9 mouse cellular contexts compared by ENCODE assay signal in the genomic region with DNA sequence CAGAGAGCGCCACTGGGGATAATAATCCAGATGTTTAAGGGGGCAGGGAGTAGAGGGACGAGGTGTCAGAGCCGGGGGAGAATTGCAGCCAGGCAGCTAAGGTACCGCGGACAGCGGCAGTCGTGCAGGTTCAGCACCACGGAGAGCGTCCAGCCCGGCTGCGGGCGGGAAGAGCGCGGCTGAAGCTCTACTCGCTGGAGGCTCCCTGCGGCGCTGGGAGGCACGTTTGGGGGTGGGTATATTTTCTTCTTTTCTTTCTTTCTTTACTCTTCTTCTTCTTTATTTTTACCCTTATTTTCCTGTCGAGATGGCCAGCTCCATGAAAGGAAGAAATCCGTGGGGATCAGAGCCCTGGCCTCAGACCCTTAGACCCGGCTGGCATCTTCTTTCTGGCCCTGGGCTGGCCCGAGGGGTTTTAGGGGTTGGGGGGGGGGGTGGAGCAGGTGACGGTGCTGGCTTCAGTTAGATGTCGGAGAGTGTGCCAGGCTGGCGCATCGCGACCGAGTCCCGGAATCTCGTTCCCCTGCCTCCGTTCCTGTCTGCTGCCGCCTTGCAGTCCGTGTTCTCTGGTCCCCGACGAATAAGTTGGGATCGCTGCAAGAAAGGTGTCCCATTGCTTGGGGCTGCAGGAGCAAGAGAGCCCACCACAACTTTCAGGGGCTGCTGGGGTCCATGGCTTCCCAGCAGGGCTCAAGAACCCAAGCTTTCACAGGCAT. TPM values are rescaled to one million over a fixed set of nuclear protein-coding genes. Genes with fewer than 3 reads are reported as not detected.
DNase-seq lines count a peak whose midpoint lies in the region; ATAC-seq and TF ChIP-seq lines count a peak whose summit lies in the region.
"Had no signal": no experiment of that assay in that cellular context is flagged by ENCODE, and none has a peak within 500 bp of the region (broad histone marks: within the 10 kb centered on the region; RNA-seq: fewer than 3 reads in every experiment).

Gene Glra1, minus strand, starts transcription at position 391 of the 716 bp plus-strand sequence.

- no peaks in the 10 kb centered on the region for H3K4me1 ChIP-seq in intestine, embryonic 14.5 days (replicated peaks; ENCODE audit: control insufficient read depth, insufficient read depth, low read length)
- no peaks in the 10 kb centered on the region for H3K4me1 ChIP-seq in intestine, postnatal 0 days (replicated peaks; ENCODE audit: control insufficient read depth, insufficient read depth, low read length)
- no peaks in the 10 kb centered on the region for H3K4me1 ChIP-seq in limb, embryonic 13.5 days
- H3K4me1 ChIP-seq in midbrain, postnatal 0 days (ENCODE audit: insufficient read depth, low read length): 0 out of 2 replicates have a peak, but pooled peaks cover 3% of the 10 kb centered on the region
- H3K4me1 ChIP-seq in thymus, adult 2 months (replicated peaks; ENCODE audit: control insufficient read depth, insufficient read depth, low read length): no peaks in the 10 kb centered on the region

- TF ChIP-seq CTCF in intestine, postnatal 0 days (IDR thresholded peaks at IDR 0.05; ENCODE audit: low read depth): no peak
- no peak for TF ChIP-seq CTCF in gastrocnemius, adult 2 months (IDR thresholded peaks at IDR 0.05)
- TF ChIP-seq CTCF in midbrain, postnatal 0 days (IDR thresholded peaks at IDR 0.05): no peak
- no peak for TF ChIP-seq CTCF in thymus, adult 2 months (IDR thresholded peaks at IDR 0.05; ENCODE audit: borderline replicate concordance, control insufficient read depth, extremely low read depth, insufficient read depth, low read length, poor library complexity)

- no peaks in the 10 kb centered on the region for H3K36me3 ChIP-seq in intestine, embryonic 14.5 days (ENCODE audit: control insufficient read depth, insufficient read depth, low read length)
- no peaks in the 10 kb centered on the region for H3K36me3 ChIP-seq in intestine, postnatal 0 days (ENCODE audit: control insufficient read depth, insufficient read depth)
- H3K36me3 ChIP-seq in limb, embryonic 13.5 days: no peaks in the 10 kb centered on the region
- no peaks in the 10 kb centered on the region for H3K36me3 ChIP-seq in midbrain, postnatal 0 days (ENCODE audit: insufficient read depth, low read length)
- H3K36me3 ChIP-seq in thymus, adult 2 months (ENCODE audit: control insufficient read depth, insufficient read depth, low read length): no peaks in the 10 kb centered on the region

- ATAC-seq in intestine, embryonic 14.5 days (replicated peaks; ENCODE audit: low FRiP score, low TSS enrichment, low read depth): no peak; the same call in 1 of the 2 replicates
- ATAC-seq in intestine, postnatal 0 days: no peak
- peak; percentile 83 for ATAC-seq in limb, embryonic 13.5 days (ENCODE audit: low FRiP score, low read depth)
- no peak for ATAC-seq in midbrain, postnatal 0 days (ENCODE audit: low FRiP score)

- peaks cover 21% of the 10 kb centered on the region for H3K27me3 ChIP-seq in intestine, embryonic 14.5 days (replicated peaks; ENCODE audit: control insufficient read depth, insufficient read depth, low read length)
- H3K27me3 ChIP-seq in intestine, postnatal 0 days (replicated peaks; ENCODE audit: control insufficient read depth, insufficient read depth, low read length): peaks cover 19% of the 10 kb centered on the region
- H3K27me3 ChIP-seq in limb, embryonic 13.5 days: peaks cover 32% of the 10 kb centered on the region
- H3K27me3 ChIP-seq in midbrain, postnatal 0 days (ENCODE audit: insufficient read depth, low read length): peaks cover 14% of the 10 kb centered on the region; the same call in 1 of the 2 replicates
- H3K27me3 ChIP-seq in thymus, adult 2 months (ENCODE audit: control insufficient read depth, insufficient read depth, low read length): no peaks in the 10 kb centered on the region

- H3K9me3 ChIP-seq in intestine, embryonic 14.5 days (ENCODE audit: control insufficient read depth, low read length): no peaks in the 10 kb centered on the region
- no peaks in the 10 kb centered on the region for H3K9me3 ChIP-seq in intestine, postnatal 0 days (ENCODE audit: control insufficient read depth)
- H3K9me3 ChIP-seq in limb, embryonic 13.5 days: no peaks in the 10 kb centered on the region
- H3K9me3 ChIP-seq in midbrain, postnatal 0 days (ENCODE audit: low read length): no peaks in the 10 kb centered on the region

- peak; percentile 97 for DNase-seq in intestine, embryonic 14.5 days (ENCODE audit: low spot score)
- peak; percentile 46 to 60 for DNase-seq in cerebellum, postnatal 25 days
- peak; percentile 61 for DNase-seq in gastrocnemius, adult 2 months
- DNase-seq in hindlimb bud, embryonic 11.5 days (ENCODE audit: extremely low spot score, low read depth, low spot score): peak; percentile 41
- DNase-seq in midbrain, postnatal 0 days (ENCODE audit: low spot score): peak; percentile 70
- peak; percentile 44 for DNase-seq in thymus, adult 2 months

- H3K9ac ChIP-seq in intestine, embryonic 14.5 days (ENCODE audit: low read length): no peak within 1 kb of the TSS
- H3K9ac ChIP-seq in intestine, postnatal 0 days (ENCODE audit: low read depth, low read length): no peak within 1 kb of the TSS
- H3K9ac ChIP-seq in limb, embryonic 13.5 days: no peak within 1 kb of the TSS
- H3K9ac ChIP-seq in midbrain, postnatal 0 days (replicated peaks; ENCODE audit: low read length, poor library complexity, severe bottlenecking): peak within 1 kb of the TSS; percentile 50

- WGBS in intestine, embryonic 14.5 days: 2% methylated on average over 36 of the region's 36 CpGs
- WGBS in intestine, postnatal 0 days: 3% methylated on average over 36 of the region's 36 CpGs
- 2% methylated on average over 32 of the region's 36 CpGs for WGBS in limb, embryonic 13.5 days
- WGBS in midbrain, postnatal 0 days: under 1% methylated on average over 36 of the region's 36 CpGs
- 6% methylated on average over 36 of the region's 36 CpGs for WGBS in thymus, adult 2 months

- TF ChIP-seq POLR2A in thymus, adult 2 months (IDR thresholded peaks at IDR 0.05; ENCODE audit: control insufficient read depth, extremely low read depth, insufficient read depth, low read length, poor library complexity): no peak

- H3K4me2 ChIP-seq in intestine, embryonic 14.5 days (ENCODE audit: low read length): no peak within 1 kb of the TSS
- H3K4me2 ChIP-seq in intestine, postnatal 0 days (replicated peaks; ENCODE audit: low read depth): no peak within 1 kb of the TSS
- 0 out of 2 replicates have a peak within 1 kb of the TSS, but pooled peaks have one; percentile 9 for H3K4me2 ChIP-seq in limb, embryonic 13.5 days (replicated peaks)
- peak within 1 kb of the TSS; percentile 90 for H3K4me2 ChIP-seq in midbrain, postnatal 0 days (ENCODE audit: low read depth, low read length, poor library complexity, severe bottlenecking)

- H3K27ac ChIP-seq in intestine, embryonic 14.5 days (ENCODE audit: low read depth): no peak within 1 kb of the TSS
- no peak within 1 kb of the TSS for H3K27ac ChIP-seq in intestine, postnatal 0 days (ENCODE audit: low read depth, low read length)
- H3K27ac ChIP-seq in gastrocnemius, adult 2 months: no peak within 1 kb of the TSS
- no peak within 1 kb of the TSS for H3K27ac ChIP-seq in limb, embryonic 13.5 days
- H3K27ac ChIP-seq in midbrain, postnatal 0 days (ENCODE audit: low read depth, low read length): no peak within 1 kb of the TSS
- H3K27ac ChIP-seq in thymus, adult 2 months (ENCODE audit: control insufficient read depth, insufficient read depth, low read length): no peak within 1 kb of the TSS
- H3K27ac ChIP-seq: macrophage had no signal

- intact Hi-C loops in gastrocnemius, adult 2 months (cut with DNase I): no loop called here

- H3K4me3 ChIP-seq in intestine, embryonic 14.5 days (ENCODE audit: low read depth, low read length): no peak within 1 kb of the TSS
- H3K4me3 ChIP-seq in intestine, postnatal 0 days (ENCODE audit: low read depth, low read length): no peak within 1 kb of the TSS
- H3K4me3 ChIP-seq in gastrocnemius, adult 2 months: no peak within 1 kb of the TSS
- H3K4me3 ChIP-seq in limb, embryonic 13.5 days: no peak within 1 kb of the TSS
- H3K4me3 ChIP-seq in midbrain, postnatal 0 days (ENCODE audit: low read depth, low read length): peak within 1 kb of the TSS; percentile 50
- H3K4me3 ChIP-seq in thymus, adult 2 months (ENCODE audit: control insufficient read depth, insufficient read depth, low read length): no peak within 1 kb of the TSS

RNA-seq across cellular contexts. Expression of gene Glra1, which starts in this region (rescaled TPM):
- not detected in 2 replicates for polyA plus RNA-seq in intestine, embryonic 14.5 days (2014; fragmentation: Nextera tagmentation; extraction: Ambion mirVana)
- polyA plus RNA-seq in intestine, postnatal 0 days (2015; fragmentation: Nextera tagmentation; extraction: Ambion mirVana): not detected in 2 replicates
- total RNA-seq in gastrocnemius, adult 2 months (2021): not detected
- not detected in 2 replicates for polyA plus RNA-seq in limb, embryonic 13.5 days (2015; fragmentation: Nextera tagmentation; extraction: Ambion mirVana)
- 1.9 and 4.4 TPM in 2 replicates for total RNA-seq in midbrain, postnatal 0 days (2014; rRNA removed)
- polyA plus RNA-seq in midbrain, postnatal 0 days (2015; fragmentation: Nextera tagmentation; extraction: Ambion mirVana): 0.43 and 0.47 TPM in 2 replicates
- not detected in 2 replicates for polyA plus RNA-seq in thymus, adult 2 months (2012; rRNA removed)
- polyA plus RNA-seq: macrophage had no signal

Comparison
In these comparisons a context has a peak if more than half of its experiments do, and no peak if none do; other contexts are left out.
1. Peak in DNase-seq in intestine, embryonic 14.5 days; RNA of the gene not detected or under 1 TPM.
2. Peak in DNase-seq in gastrocnemius, adult 2 months; RNA of the gene not detected or under 1 TPM.
3. Peak in ATAC-seq and H3K4me2 ChIP-seq in limb, embryonic 13.5 days; RNA of the gene not detected or under 1 TPM.
4. Peak in DNase-seq in thymus, adult 2 months; RNA of the gene not detected or under 1 TPM.
5. DNase-seq: peak in every context shown above with its lines; median percentile 97 in intestine, embryonic 14.5 days; 70 in midbrain, postnatal 0 days; 61 in gastrocnemius, adult 2 months; 53 in cerebellum, postnatal 25 days; 44 in thymus, adult 2 months; 41 in hindlimb bud, embryonic 11.5 days.